Mouse (Mus musculus) small intestine, adult 2 months (tissue): ENCODE measurements around the gene Ift22.

Source experiments
- CTCF ChIP-seq: fragments of 200-500 bp; IDR thresholded peaks from 2 replicates; pipeline ENCODE4 v1.5.1; 2012; ENCODE audit warnings: low read depth, mild to moderate bottlenecking, control low read depth, inconsistent platforms, low read length, moderate library complexity, mixed read lengths; ENCODE audit not compliant: insufficient replicate concordance, insufficient read length; ENCODE audit errors: extremely low read depth
- POLR2A ChIP-seq: fragments of 200-500 bp; IDR thresholded peaks from 2 replicates; pipeline ENCODE4 v1.6.1; 2012; ENCODE audit warnings: low read depth, mild to moderate bottlenecking, control low read depth, inconsistent platforms, low read length, moderate library complexity

GRCm38 (mm10) chr5:136962501-136962900 lies 54.6 kb downstream of the Ift22 start:
- TF ChIP-seq CTCF: peak; percentile 98; the same call in 1 of the 2 replicates
- no peak for TF ChIP-seq POLR2A
